18 mouse cellular contexts compared by ENCODE assay signal in genomic region chr16:23324867-23325650, GRCm38 (mm10).
DNase-seq lines count a peak whose midpoint lies in the region; ATAC-seq and TF ChIP-seq lines count a peak whose summit lies in the region.
"Had no signal": no experiment of that assay in that cellular context is flagged by ENCODE, and none has a peak within 500 bp of the region (broad histone marks: within the 10 kb centered on the region; RNA-seq: fewer than 3 reads in every experiment).

No protein-coding gene starts in this region.

- TF ChIP-seq CTCF in thymus, adult 2 months (IDR thresholded peaks at IDR 0.05; ENCODE audit: borderline replicate concordance, control insufficient read depth, extremely low read depth, insufficient read depth, low read length, poor library complexity), result no peak

- no peaks in the 10 kb centered on the region for H3K27me3 ChIP-seq in heart, embryonic 14.5 days (ENCODE audit: control insufficient read depth, insufficient read depth, low read length)
- no peaks in the 10 kb centered on the region for H3K27me3 ChIP-seq in thymus, adult 2 months (ENCODE audit: control insufficient read depth, insufficient read depth, low read length)
- H3K27me3 ChIP-seq in stomach, embryonic 15.5 days (replicated peaks), result no peaks in the 10 kb centered on the region
- H3K27me3 ChIP-seq in limb, embryonic 10.5 days (ENCODE audit: low read depth, poor library complexity, severe bottlenecking), result no peaks in the 10 kb centered on the region
- H3K27me3 ChIP-seq in kidney, embryonic 14.5 days (ENCODE audit: control insufficient read depth, insufficient read depth, low read length), result no peaks in the 10 kb centered on the region
- H3K27me3 ChIP-seq: heart, embryonic 12.5 days; midbrain, embryonic 12.5 days; neural tube, embryonic 12.5 days had no signal

- H3K4me1 ChIP-seq in heart, embryonic 14.5 days (ENCODE audit: control insufficient read depth in 2 of 2, insufficient read depth in 2 of 2, low read length in 2 of 2), result peaks cover 4 to 5% of the 10 kb centered on the region in 2 experiments; a peak in 1 of 4 replicates
- H3K4me1 ChIP-seq in thymus, adult 2 months (replicated peaks; ENCODE audit: control insufficient read depth, insufficient read depth, low read length), result peaks cover 33% of the 10 kb centered on the region
- H3K4me1 ChIP-seq in stomach, embryonic 15.5 days, result no peaks in the 10 kb centered on the region
- peaks cover 5% of the 10 kb centered on the region; the same call in 1 of the 2 replicates for H3K4me1 ChIP-seq in limb, embryonic 10.5 days
- H3K4me1 ChIP-seq in kidney, embryonic 14.5 days (ENCODE audit: control insufficient read depth, insufficient read depth, low read length), result peaks cover 2% of the 10 kb centered on the region; the same call in 1 of the 2 replicates

- ATAC-seq in heart, embryonic 14.5 days (ENCODE audit: insufficient number of reproducible peaks, insufficient read depth, low FRiP score, low read depth), result 0 out of 2 replicates have a peak, but pooled peaks have one; percentile 16
- 0 out of 2 replicates have a peak, but pooled peaks have one; percentile 23 for ATAC-seq in stomach, embryonic 15.5 days (ENCODE audit: insufficient read depth, low FRiP score, low read depth)
- ATAC-seq in kidney, embryonic 14.5 days (ENCODE audit: low FRiP score, low TSS enrichment), result no peak

- H3K4me2 ChIP-seq in heart, embryonic 14.5 days (ENCODE audit: low read length), result no peak overlapping the region
- H3K4me2 ChIP-seq in stomach, embryonic 15.5 days, result no peak overlapping the region
- H3K4me2 ChIP-seq in kidney, embryonic 14.5 days (replicated peaks; ENCODE audit: low read depth, low read length), result no peak overlapping the region
- H3K4me2 ChIP-seq: heart, embryonic 12.5 days; midbrain, embryonic 12.5 days; neural tube, embryonic 12.5 days had no signal

- no peak for TF ChIP-seq POLR2A in thymus, adult 2 months (IDR thresholded peaks at IDR 0.05; ENCODE audit: control insufficient read depth, extremely low read depth, insufficient read depth, low read length, poor library complexity)

- no peaks in the 10 kb centered on the region for H3K9me3 ChIP-seq in heart, embryonic 14.5 days (ENCODE audit: control insufficient read depth, low read length)
- H3K9me3 ChIP-seq in stomach, embryonic 15.5 days, result no peaks in the 10 kb centered on the region
- H3K9me3 ChIP-seq in limb, embryonic 10.5 days (replicated peaks), result no peaks in the 10 kb centered on the region
- no peaks in the 10 kb centered on the region for H3K9me3 ChIP-seq in kidney, embryonic 14.5 days (ENCODE audit: control insufficient read depth, low read length)
- H3K9me3 ChIP-seq: heart, embryonic 12.5 days; midbrain, embryonic 12.5 days; neural tube, embryonic 12.5 days had no signal

- H3K36me3 ChIP-seq in heart, embryonic 14.5 days (ENCODE audit: control insufficient read depth, insufficient read depth, low read length), result peaks cover 11% of the 10 kb centered on the region
- H3K36me3 ChIP-seq in thymus, adult 2 months (ENCODE audit: control insufficient read depth, insufficient read depth, low read length), result peaks cover 8% of the 10 kb centered on the region; the same call in 1 of the 2 replicates
- H3K36me3 ChIP-seq in stomach, embryonic 15.5 days, result 0 out of 2 replicates have a peak, but pooled peaks cover 6% of the 10 kb centered on the region
- peaks cover 63% of the 10 kb centered on the region for H3K36me3 ChIP-seq in limb, embryonic 10.5 days
- peaks cover 17% of the 10 kb centered on the region; the same call in 1 of the 2 replicates for H3K36me3 ChIP-seq in kidney, embryonic 14.5 days (ENCODE audit: control insufficient read depth, insufficient read depth, low read length)

- H3K9ac ChIP-seq in heart, embryonic 14.5 days (ENCODE audit: low read length), result no peak overlapping the region
- no peak overlapping the region for H3K9ac ChIP-seq in stomach, embryonic 15.5 days
- no peak overlapping the region for H3K9ac ChIP-seq in kidney, embryonic 14.5 days (ENCODE audit: low read depth, low read length)
- H3K9ac ChIP-seq: heart, embryonic 12.5 days; liver, embryonic 14.5 days; midbrain, embryonic 12.5 days; neural tube, embryonic 12.5 days had no signal

- no peak overlapping the region for H3K4me3 ChIP-seq in heart, embryonic 14.5 days (ENCODE audit: control insufficient read depth in 1 of 2, insufficient read depth in 1 of 2, low read depth in 1 of 2, low read length in 2 of 2)
- H3K4me3 ChIP-seq in thymus, adult 2 months (ENCODE audit: control insufficient read depth, insufficient read depth, low read length), result no peak overlapping the region
- no peak overlapping the region for H3K4me3 ChIP-seq in stomach, embryonic 15.5 days (replicated peaks)
- H3K4me3 ChIP-seq in limb, embryonic 10.5 days, result no peak overlapping the region
- H3K4me3 ChIP-seq in kidney, embryonic 14.5 days (ENCODE audit: low read length), result no peak overlapping the region
- H3K4me3 ChIP-seq: heart, embryonic 12.5 days; midbrain, embryonic 12.5 days; neural tube, embryonic 12.5 days had no signal

- WGBS in heart, embryonic 14.5 days, result 72% methylated on average over 6 of the region's 6 CpGs
- WGBS in thymus, adult 2 months, result 87% methylated on average over 6 of the region's 6 CpGs
- 68% methylated on average over 6 of the region's 6 CpGs for WGBS in stomach, embryonic 15.5 days
- WGBS in limb, embryonic 10.5 days, result 79% methylated on average over 6 of the region's 6 CpGs
- 76% methylated on average over 6 of the region's 6 CpGs for WGBS in kidney, embryonic 14.5 days

- no peak overlapping the region for H3K27ac ChIP-seq in heart, embryonic 14.5 days (replicated peaks in 1 of 2; ENCODE audit: control insufficient read depth in 1 of 2, insufficient read depth in 1 of 2, low read depth in 2 of 2, low read length in 2 of 2)
- H3K27ac ChIP-seq in thymus, adult 2 months (ENCODE audit: control insufficient read depth, insufficient read depth, low read length), result no peak overlapping the region
- no peak overlapping the region for H3K27ac ChIP-seq in stomach, embryonic 15.5 days
- H3K27ac ChIP-seq in limb, embryonic 10.5 days, result no peak overlapping the region
- H3K27ac ChIP-seq in kidney, embryonic 14.5 days (ENCODE audit: low read depth, low read length), result no peak overlapping the region
- H3K27ac ChIP-seq: liver, embryonic 14.5 days; midbrain, embryonic 12.5 days; neural tube, embryonic 12.5 days had no signal

- DNase-seq in heart, postnatal 4 days, result no peak
- DNase-seq in thymus, adult 2 months, result peak; percentile 32
- no peak for DNase-seq in thymus, adult 18-20 months
- DNase-seq in limb, embryonic 10.5 days (ENCODE audit: low spot score), result no peak
- no peak for DNase-seq in gastrocnemius, adult 18-20 months (ENCODE audit: low spot score)
- DNase-seq: adrenal gland, postnatal 36 days; B cell, adult 2 months; cerebellum, adult 9-10 months; kidney, postnatal 25 days; lung, postnatal 36 days; right cerebral cortex, postnatal 25 days had no signal
